Mouse (Mus musculus) heart, adult 11 months (tissue): ENCODE data around the gene Gipc1.

ENCODE experiments used
- DNase-seq: peaks from one replicate; pipeline ENCODE4 v3.0.0; 2022

The Gipc1 gene

DNA sequence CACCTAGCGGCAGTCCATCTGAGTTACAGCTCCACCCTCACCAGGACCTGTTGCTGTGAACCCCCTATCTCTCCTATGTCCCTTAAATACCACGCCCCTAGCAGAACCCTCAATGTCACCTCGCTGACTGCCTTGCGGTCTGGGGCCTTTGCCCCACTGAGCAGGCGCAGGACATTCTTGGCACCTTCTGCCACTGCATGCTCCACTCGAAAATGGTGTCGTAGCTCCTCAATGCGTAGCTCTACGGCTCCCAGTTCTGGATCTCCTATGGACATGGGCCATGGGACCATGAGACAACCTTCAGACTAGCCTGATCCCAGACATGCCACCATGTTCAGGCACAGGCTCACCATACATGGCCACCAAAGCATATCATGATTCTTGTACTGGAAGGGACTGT lies 32.0 kb downstream of the Gipc1 start:
- DNase-seq = peak; percentile 84

DNA sequence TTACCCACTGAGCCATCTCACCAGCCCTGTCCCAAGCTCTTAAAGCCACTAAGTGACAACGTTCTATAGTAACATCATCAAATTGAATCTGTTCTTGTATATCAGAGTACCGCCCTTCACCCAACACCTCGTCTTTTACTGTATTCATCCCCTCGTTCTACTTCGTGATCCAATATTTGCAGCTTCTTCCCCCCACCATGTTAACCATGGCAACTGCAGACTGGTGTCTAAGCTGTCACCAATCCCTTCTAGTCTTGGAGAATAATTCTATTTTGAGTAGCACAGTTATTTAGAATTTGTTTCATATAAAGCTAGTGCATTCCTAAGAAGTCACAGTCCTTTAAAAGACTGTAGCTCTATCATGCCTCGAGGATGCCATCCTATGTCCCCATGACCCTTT lies 36.8 kb downstream of the Gipc1 start:
- no peak for DNase-seq

DNA sequence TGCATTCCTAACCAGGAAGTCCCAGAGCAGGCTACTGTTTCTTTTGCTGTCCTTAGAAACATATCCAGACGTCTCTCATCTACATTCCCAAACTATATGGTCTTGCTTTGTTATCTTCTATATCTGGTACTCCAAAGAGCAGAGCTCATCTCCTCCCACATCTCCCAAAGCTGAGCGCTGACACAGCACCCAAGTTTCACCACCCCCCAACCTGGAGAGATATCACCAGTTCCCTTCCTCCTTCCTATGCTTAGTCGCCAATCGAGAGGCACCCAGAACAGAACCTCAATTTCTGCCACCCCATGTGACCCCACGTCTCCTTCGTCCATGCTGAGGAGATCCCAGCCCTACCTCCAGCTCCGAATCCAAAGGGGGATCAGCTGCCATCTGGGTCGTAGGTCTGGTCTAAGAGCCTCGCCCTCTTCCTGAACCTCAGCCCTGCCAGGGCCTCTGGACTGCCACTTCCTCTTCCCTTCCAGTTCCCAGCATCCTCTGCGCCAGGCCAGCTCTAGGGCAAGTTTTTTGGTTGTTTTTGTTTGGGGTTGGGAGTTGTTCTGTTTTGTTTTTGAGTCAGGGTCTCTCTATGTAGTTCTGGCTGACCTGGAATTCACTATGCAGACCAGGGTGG lies 41.2 kb downstream of the Gipc1 start:
- peak; percentile 96 for DNase-seq

DNA sequence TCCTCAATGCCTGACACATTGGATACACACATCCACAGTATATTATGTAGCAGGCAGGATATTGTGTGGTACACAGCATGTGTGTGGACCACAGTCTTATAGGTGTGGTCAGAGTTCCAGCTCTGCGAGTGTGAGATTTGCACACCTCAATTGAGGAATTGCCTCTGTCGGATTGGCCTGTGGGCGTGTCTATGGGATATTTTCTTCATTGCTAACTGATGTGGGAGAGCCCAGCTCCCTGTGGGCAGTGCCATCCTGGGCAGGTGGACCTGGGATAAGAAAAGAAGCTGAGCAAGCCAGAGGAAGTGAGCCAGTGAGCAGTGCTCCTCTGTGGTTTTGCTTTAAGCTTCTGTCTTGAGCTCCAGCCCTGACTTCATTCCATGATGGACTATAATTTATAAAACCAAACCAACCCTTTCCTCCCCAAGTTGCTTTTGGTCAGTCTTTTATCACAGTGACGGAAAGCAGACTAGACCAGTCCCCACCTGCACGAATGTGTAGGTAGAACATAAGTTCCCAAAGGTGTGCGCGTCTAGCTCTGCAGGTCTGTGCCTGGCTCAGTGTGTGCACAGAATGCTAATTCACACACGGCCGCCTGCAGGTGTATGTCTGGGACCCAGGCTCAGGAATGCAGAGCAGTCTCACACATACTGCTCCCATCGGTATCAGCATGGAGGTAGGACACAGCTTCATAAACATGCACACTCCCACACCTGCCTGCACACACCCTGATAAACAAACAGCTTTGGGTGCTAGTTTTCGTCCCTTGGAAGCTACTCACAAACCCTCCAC lies 42.1 kb downstream of the Gipc1 start:
- DNase-seq = peak; percentile 87

DNA sequence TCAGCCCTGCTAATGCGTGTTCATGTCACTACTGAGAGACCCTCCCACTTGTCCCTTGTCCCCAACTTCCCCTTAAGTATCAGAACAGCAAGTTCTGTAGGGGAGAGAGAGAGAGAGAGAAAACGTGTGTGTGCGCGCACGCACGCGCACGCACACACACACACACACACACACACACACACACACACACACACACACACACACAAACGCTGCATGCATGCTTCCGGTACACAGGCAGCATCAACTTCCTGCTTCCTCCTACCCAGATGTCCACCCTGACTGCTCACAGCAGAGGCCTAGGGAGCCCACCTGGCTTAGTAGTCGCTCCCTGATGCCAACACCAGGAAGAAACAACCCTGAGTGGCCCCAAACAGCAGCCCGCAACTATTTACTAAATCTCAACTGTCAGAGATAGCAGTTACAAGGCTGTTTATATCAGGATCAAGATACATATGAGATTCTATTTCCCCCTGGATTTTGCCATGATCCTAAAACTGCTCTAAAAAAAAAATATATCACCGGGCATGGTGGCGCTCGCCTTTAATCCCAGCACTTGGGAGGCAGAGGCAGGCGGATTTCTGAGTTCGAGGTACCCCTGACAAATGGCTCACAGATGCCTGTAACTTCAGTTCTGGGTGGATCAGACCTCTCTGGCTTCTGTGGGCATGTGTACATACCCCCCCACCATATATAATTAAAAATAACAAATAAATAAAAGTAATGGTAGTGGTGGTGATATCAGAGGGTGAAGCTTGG lies 43.1 kb downstream of the Gipc1 start:
- peak; percentile 94 for DNase-seq

DNA sequence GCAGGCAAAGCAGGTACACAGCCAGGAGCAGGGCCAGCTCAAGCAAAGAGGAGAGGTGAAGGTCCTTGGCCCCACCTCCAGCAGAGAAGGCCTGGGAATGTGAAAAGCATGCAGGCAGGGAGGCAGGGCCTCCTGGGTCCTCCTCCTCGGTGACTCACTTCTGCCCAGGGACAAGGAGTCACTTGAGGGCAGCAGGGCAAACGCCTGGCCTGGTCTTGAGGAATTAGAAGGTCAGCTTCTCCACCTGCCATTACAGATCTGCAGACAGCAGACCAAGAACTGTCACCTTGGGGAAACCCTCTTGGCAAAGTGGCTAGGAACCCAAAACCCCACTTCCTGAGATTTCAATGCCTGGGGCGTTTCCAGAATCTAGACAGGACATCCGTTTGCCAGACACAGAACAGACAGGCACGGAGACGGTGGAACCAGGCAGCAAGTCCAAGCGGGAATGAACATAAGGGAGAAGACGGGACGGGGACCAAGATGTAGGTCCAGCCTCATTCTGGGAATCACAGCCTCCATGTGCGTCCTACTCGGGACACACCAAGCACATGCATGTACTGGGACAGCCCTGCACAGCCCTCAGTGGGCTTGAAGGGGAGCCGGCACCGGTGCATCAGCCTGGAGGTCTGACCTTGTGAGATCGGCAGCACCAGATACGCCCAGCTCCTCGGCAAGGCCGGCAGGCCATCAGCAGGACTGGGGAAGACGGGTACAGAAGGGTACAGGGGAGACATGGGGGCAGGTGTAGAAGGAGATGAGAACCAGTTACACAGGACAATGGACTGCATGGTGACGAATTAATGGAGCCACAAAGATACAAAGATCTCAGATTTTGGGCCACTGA lies 45.1 kb downstream of the Gipc1 start:
- peak; percentile 98 for DNase-seq

DNA sequence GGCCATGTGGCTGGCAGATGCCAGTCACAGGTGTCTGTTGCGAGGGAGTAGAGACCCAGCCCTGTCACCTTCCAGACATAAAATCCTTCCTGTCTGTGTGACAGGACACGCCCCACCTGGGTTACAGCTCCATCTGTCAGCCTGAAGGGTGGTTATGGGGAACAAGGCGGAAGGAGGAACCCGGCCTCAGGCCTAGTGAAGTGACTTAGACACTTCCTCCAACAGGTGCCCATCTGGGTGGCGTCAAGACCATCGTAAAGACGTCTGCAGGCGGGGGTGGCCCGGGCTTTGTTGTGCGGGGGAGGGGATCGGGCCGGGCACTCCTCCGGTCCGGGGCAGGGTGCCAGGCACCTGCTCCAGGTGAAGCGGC lies 45.8 kb downstream of the Gipc1 start:
- peak; percentile 97 for DNase-seq

DNA sequence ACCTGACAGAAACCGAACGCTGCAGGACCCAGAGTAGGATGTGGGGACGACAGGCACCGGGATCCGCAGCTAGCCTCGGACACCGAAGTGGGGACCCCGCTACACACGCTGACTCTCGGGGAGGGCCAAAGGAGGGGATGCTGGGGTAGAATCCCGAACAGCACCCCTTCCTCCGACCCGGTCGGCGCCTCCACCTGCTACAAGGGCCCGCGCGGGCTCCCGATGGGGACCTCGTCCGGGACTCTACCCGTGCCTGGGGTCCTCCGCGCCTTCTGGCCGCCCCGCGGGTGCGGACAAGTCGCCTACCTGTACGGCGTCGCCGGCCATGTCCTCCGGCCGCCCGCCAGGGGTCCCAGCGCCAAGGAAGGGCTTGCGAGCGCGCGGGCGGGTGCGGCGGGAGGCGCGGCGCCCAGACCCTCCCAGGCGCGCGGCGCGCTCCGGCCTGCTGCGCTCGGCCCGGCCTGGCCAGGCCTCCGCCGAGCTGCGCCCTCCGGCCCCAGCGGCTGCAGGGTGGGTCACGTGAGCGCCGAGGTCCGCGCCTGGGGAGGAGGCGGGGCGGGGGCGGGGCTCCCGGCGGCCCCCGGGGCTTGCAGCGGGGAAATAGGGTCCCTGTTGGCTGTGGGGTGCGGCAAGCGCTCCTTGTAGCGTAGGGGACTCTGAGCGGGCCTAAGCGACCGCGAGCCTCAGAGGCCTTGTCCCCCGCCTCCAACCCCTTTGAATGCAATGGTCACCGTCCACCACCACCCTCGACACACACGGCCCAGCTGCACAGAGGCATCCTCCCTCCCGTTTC lies 46.4 kb downstream of the Gipc1 start, which contains the start of gene Pkn1:
TSS of gene Pkn1 (minus strand) at position 519 of the 793 bp plus-strand sequence.
- DNase-seq = peak; percentile 99

DNA sequence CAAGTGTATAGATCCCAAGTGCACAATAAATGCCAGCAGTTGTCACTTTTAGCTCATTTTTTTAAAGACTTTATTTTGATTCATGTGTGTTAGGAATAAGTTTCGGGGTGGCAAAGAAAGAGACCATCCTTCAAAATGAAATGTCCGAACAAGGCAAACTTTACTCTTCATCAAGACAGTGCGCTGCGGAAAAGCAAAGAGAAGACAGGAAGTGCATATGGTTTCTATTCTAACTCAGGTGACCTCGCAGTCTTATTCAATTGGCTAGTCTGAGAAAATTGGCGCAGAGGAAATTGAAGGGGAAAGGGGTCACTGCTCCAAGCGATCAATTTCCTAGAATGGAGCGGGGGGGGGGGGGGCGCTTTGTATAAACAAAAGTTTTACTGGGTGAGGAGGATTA lies 47.1 kb downstream of the Gipc1 start:
- DNase-seq = no peak

DNA sequence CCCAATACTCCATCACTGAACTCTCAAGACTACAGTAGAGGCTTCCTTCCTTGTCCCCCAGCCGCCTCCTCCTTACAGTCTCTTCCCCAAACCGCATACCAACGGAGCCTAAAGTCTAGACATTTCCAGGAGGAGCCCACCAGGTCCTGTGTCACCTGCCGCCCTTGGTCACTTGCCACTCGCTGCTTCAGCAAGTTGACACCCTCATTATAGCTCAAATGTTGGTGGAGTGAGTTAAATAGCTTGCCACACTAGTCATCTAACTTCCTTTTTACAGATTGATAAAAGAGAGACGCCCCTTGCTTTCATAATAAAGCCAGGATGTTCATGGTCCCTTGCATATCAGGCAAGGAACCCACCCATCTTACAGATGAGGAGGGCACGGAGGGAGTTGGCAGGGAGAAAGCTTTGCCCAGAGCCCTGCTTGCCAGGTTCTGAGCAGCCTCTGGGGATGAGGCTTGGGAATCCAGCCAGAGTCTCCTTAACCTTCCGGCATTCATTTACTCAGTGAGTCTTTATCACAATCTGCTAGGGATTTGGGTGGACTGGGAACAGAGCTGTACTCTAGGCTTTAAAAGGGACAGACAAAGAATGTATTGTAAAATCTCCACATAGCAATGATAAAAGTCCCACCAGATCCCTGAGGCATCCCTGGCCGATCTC lies 48.1 kb downstream of the Gipc1 start:
- peak; percentile 87 for DNase-seq

DNA sequence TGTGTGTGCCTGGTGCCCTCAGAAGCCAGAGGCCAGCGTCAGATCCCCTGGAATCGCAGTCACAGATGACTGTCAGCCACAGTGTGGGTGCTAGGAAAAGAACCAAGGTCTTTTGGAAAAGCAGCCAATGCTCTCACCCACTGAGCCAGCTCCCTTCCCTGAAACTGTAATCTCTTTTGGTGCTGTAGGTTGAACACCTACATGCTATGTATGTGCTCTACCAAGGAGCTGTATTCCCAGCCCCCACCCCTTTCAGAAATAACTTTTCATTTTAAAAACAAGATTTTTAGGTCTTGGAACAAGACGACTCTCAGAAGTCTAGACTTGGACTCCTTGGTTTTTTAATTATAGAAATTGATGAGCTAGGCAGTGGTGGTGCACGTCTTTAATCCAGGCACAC lies 50.9 kb downstream of the Gipc1 start:
- no peak for DNase-seq

DNA sequence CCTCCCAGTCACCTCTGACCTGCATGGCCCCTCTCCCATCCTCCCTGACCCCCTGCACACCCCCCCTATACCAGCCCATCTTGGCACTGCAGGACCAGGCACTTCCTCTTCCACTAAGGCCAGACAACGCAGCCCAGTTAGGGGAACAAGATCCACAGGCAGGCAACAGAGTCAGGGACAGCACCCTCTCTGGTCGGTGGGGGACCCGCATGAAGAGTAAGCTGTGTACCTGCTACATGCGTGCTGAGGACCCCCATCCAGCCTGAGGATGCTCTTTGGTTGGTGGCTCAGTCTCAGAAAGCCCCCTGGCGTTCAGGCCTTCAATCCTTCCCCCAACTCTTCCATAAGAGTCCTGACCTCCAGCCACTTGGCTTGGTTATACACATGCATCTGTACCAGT lies 53.9 kb downstream of the Gipc1 start:
- peak; percentile 86 for DNase-seq

DNA sequence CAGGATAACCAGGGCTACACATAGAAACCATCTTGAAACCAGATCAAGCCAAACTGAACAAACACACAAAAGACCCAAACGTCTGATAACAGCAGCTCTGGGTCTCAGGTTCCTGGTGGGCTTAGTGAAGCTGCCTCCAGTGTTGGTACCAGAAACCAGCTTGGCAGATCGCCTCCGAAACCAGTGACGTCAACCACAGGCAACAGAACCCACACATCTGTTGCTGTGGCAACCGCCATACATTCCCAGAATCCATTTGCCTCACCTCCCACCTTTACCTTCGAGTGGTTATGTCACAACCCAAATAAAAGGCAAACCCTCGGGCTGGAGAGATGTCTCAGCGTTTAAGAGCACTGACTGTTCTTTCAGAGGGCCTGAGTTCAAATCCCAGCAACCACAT lies 55.1 kb downstream of the Gipc1 start:
- DNase-seq = no peak
